Comparison of ENCODE assay signal across 9 mouse cellular contexts in genomic region chr6:135400306-135400705, GRCm38 (mm10). TPM values are rescaled to one million over a fixed set of nuclear protein-coding genes. Genes with fewer than 3 reads are reported as not detected.
DNase-seq lines count a peak whose midpoint lies in the region; ATAC-seq and TF ChIP-seq lines count a peak whose summit lies in the region.
"Had no signal": no experiment of that assay in that cellular context is flagged by ENCODE, and none has a peak within 500 bp of the region (broad histone marks: within the 10 kb centered on the region; RNA-seq: fewer than 3 reads in every experiment).

No protein-coding gene starts in this region.

- intact Hi-C loops in heart, postnatal 36 days (cut with DNase I): loop anchor here (1.0 kb wide), 2 partner anchors 151 to 252 kb away; no protein-coding TSS in a partner anchor

- no peak overlapping the region for H3K9ac ChIP-seq in hindbrain, embryonic 14.5 days
- H3K9ac ChIP-seq in hindbrain, embryonic 13.5 days: no peak overlapping the region
- no peak overlapping the region for H3K9ac ChIP-seq in midbrain, postnatal 0 days (replicated peaks; ENCODE audit: low read length, poor library complexity, severe bottlenecking)
- H3K9ac ChIP-seq: liver, embryonic 13.5 days had no signal

- H3K4me1 ChIP-seq in hindbrain, embryonic 14.5 days (replicated peaks; ENCODE audit: control insufficient read depth, insufficient read depth, low read length): no peaks in the 10 kb centered on the region
- H3K4me1 ChIP-seq in hindbrain, embryonic 13.5 days (replicated peaks): no peaks in the 10 kb centered on the region
- no peaks in the 10 kb centered on the region for H3K4me1 ChIP-seq in midbrain, postnatal 0 days (ENCODE audit: insufficient read depth, low read length)

- no peaks in the 10 kb centered on the region for H3K9me3 ChIP-seq in hindbrain, embryonic 14.5 days (ENCODE audit: control insufficient read depth, low read length)
- H3K9me3 ChIP-seq in hindbrain, embryonic 13.5 days: no peaks in the 10 kb centered on the region
- no peaks in the 10 kb centered on the region for H3K9me3 ChIP-seq in midbrain, postnatal 0 days (ENCODE audit: low read length)
- H3K9me3 ChIP-seq: liver, embryonic 13.5 days had no signal

- WGBS in hindbrain, embryonic 14.5 days: 50% methylated on average over 3 of the region's 3 CpGs
- 41% methylated on average over 3 of the region's 3 CpGs for WGBS in hindbrain, embryonic 13.5 days
- 46% methylated on average over 3 of the region's 3 CpGs for WGBS in midbrain, postnatal 0 days

- no peak overlapping the region for H3K4me2 ChIP-seq in hindbrain, embryonic 14.5 days (replicated peaks)
- no peak overlapping the region for H3K4me2 ChIP-seq in hindbrain, embryonic 13.5 days
- no peak overlapping the region for H3K4me2 ChIP-seq in midbrain, postnatal 0 days (ENCODE audit: low read depth, low read length, poor library complexity, severe bottlenecking)
- H3K4me2 ChIP-seq: liver, embryonic 13.5 days had no signal

- H3K36me3 ChIP-seq in hindbrain, embryonic 14.5 days (replicated peaks; ENCODE audit: control insufficient read depth, insufficient read depth): no peaks in the 10 kb centered on the region
- H3K36me3 ChIP-seq in hindbrain, embryonic 13.5 days: no peaks in the 10 kb centered on the region
- H3K36me3 ChIP-seq in midbrain, postnatal 0 days (ENCODE audit: insufficient read depth, low read length): no peaks in the 10 kb centered on the region
- H3K36me3 ChIP-seq: liver, embryonic 13.5 days had no signal

- no peak overlapping the region for H3K4me3 ChIP-seq in hindbrain, embryonic 14.5 days (replicated peaks; ENCODE audit: low read length)
- no peak overlapping the region for H3K4me3 ChIP-seq in hindbrain, embryonic 13.5 days
- no peak overlapping the region for H3K4me3 ChIP-seq in midbrain, postnatal 0 days (ENCODE audit: low read depth, low read length)
- H3K4me3 ChIP-seq: liver, embryonic 13.5 days had no signal

- no peaks in the 10 kb centered on the region for H3K27me3 ChIP-seq in hindbrain, embryonic 14.5 days (ENCODE audit: control insufficient read depth, insufficient read depth, low read length)
- no peaks in the 10 kb centered on the region for H3K27me3 ChIP-seq in hindbrain, embryonic 13.5 days
- no peaks in the 10 kb centered on the region for H3K27me3 ChIP-seq in midbrain, postnatal 0 days (ENCODE audit: insufficient read depth, low read length)
- H3K27me3 ChIP-seq: liver, embryonic 13.5 days had no signal

- H3K27ac ChIP-seq in hindbrain, embryonic 14.5 days: no peak overlapping the region
- H3K27ac ChIP-seq in hindbrain, embryonic 13.5 days: no peak overlapping the region
- no peak overlapping the region for H3K27ac ChIP-seq in midbrain, postnatal 0 days (ENCODE audit: low read depth, low read length)
- H3K27ac ChIP-seq: liver, embryonic 13.5 days had no signal

- ATAC-seq in hindbrain, embryonic 14.5 days (ENCODE audit: low FRiP score): no peak
- no peak for ATAC-seq in hindbrain, embryonic 13.5 days (ENCODE audit: low FRiP score)
- no peak for ATAC-seq in midbrain, postnatal 0 days (ENCODE audit: low FRiP score)

- DNase-seq in hindbrain, embryonic 14.5 days (ENCODE audit: low spot score): peak; percentile 76
- peak; percentile 47 for DNase-seq in T-cell, adult 2 months (ENCODE audit: low spot score)
- DNase-seq in embryo, embryonic 10 days (ENCODE audit: low spot score): peak; percentile 79
- DNase-seq in heart, postnatal 36 days: peak; percentile 72 to 79
- DNase-seq in layer of hippocampus, postnatal 36 days: peak; percentile 33 to 61
- DNase-seq in midbrain, postnatal 0 days (ENCODE audit: low spot score): peak; percentile 66
- DNase-seq in testis, postnatal 10 days (ENCODE audit: low spot score): peak; percentile 77
- DNase-seq: liver, embryonic 13.5 days had no signal

- peak; percentile 77 for TF ChIP-seq CTCF in midbrain, postnatal 0 days (IDR thresholded peaks at IDR 0.05)

RNA-seq across cellular contexts. Expression of gene Emp1, which starts 38.0 kb away (rescaled TPM):
- polyA plus RNA-seq in hindbrain, embryonic 14.5 days (2014; fragmentation: Nextera tagmentation; extraction: Ambion mirVana): 4.9 and 5.3 TPM in 2 replicates
- polyA plus RNA-seq in hindbrain, embryonic 13.5 days (2015; fragmentation: Nextera tagmentation; extraction: Ambion mirVana): 11.1 and 12.2 TPM in 2 replicates
- 10 to 100 TPM; 46.9 to 53.3 TPM for total RNA-seq in heart, postnatal 36 days (2021)
- 1 to 10 TPM; 2.1 to 2.5 TPM for total RNA-seq in layer of hippocampus, postnatal 36 days (2021)
- total RNA-seq in midbrain, postnatal 0 days (2014; rRNA removed): 26.9 and 42.1 TPM in 2 replicates
- polyA plus RNA-seq in midbrain, postnatal 0 days (2015; fragmentation: Nextera tagmentation; extraction: Ambion mirVana): 5.6 and 5.7 TPM in 2 replicates
